Mouse (Mus musculus) C2C12 (cell line): Measurements from ENCODE around the gene Tlr9. TPM values are rescaled to one million over a fixed set of nuclear protein-coding genes. Genes with fewer than 3 reads are reported as not detected.

Source experiments
- H3K27me3 ChIP-seq: one replicate; pipeline ENCODE4 v1.6.1; 2011; ENCODE audit not compliant: control insufficient read depth, insufficient read depth, insufficient read length
- H3K36me3 ChIP-seq: one replicate; pipeline ENCODE4 v1.6.1; 2011; ENCODE audit not compliant: control insufficient read depth, insufficient read depth
- H3K4me3 ChIP-seq: one replicate; pipeline ENCODE4 v1.5.1; 2011; ENCODE audit warnings: mild to moderate bottlenecking, control low read depth; ENCODE audit not compliant: poor library complexity, insufficient read depth, severe bottlenecking
- H3K79me2 ChIP-seq: one replicate; pipeline ENCODE4 v1.6.1; 2011; ENCODE audit not compliant: control insufficient read depth, insufficient read depth
- H3K79me3 ChIP-seq: one replicate; pipeline ENCODE4 v1.6.1; 2011; ENCODE audit warnings: low read depth, control low read depth
- H3ac ChIP-seq: one replicate; pipeline ENCODE3; 2011; ENCODE audit warnings: low read depth; ENCODE audit not compliant: control insufficient read depth, insufficient read length
- CEBPB ChIP-seq: IDR thresholded peaks from one replicate; pipeline ENCODE4 v1.6.1; 2011; ENCODE audit warnings: low read depth, mild to moderate bottlenecking, control low read depth, moderate library complexity
- CTCF ChIP-seq: IDR thresholded peaks from one replicate; pipeline ENCODE4 v1.5.1; 2011; ENCODE audit not compliant: control insufficient read depth, insufficient read depth, insufficient read length
- FOSL1 ChIP-seq: IDR thresholded peaks from one replicate; pipeline ENCODE4 v1.8.0; 2011; ENCODE audit warnings: mild to moderate bottlenecking, low read length; ENCODE audit not compliant: poor library complexity, insufficient read depth, severe bottlenecking
- MAX ChIP-seq: IDR thresholded peaks from one replicate; pipeline ENCODE4 v1.6.1; 2011; ENCODE audit warnings: mild to moderate bottlenecking, control low read depth
- MYOD1 ChIP-seq: IDR thresholded peaks from one replicate; pipeline ENCODE4 v1.6.1; 2011; ENCODE audit warnings: low read depth; ENCODE audit not compliant: control insufficient read depth, insufficient read length
- MYOG ChIP-seq: IDR thresholded peaks from one replicate; pipeline ENCODE4 v1.6.1; 2011; ENCODE audit not compliant: control insufficient read depth, insufficient read length; ENCODE audit errors: extremely low read depth
- USF1 ChIP-seq: IDR thresholded peaks from one replicate; pipeline ENCODE4 v1.6.1; 2011; ENCODE audit warnings: low read depth, mild to moderate bottlenecking, control low read depth, moderate library complexity
- polyA plus RNA-seq: library from polyadenylated mRNA; unstranded; fragments of >200 nt; fragmentation: generic; extraction: Trizol; gene quantifications from one replicate; pipeline ENCODE4 v1.2.1, GENCODE M21; 2012; ENCODE audit warnings: missing spikeins

The Tlr9 gene
- polyA plus RNA-seq, 1 experiment = not detected

- no peaks in the 10 kb centered on the region for H3K27me3 ChIP-seq
- no peaks in the 10 kb centered on the region for H3K79me2 ChIP-seq
- no peak overlapping the region for H3K4me3 ChIP-seq
- peaks cover 7% of the 10 kb centered on the region for H3K36me3 ChIP-seq
- H3ac ChIP-seq = no peak overlapping the region
- no peak for TF ChIP-seq USF1
- no peak for TF ChIP-seq MYOG
- no peak for TF ChIP-seq MAX
- TF ChIP-seq MYOD1 = no peak
- no peak for TF ChIP-seq CTCF
- TF ChIP-seq CEBPB = no peak
- no peak for TF ChIP-seq FOSL1
- no peaks in the 10 kb centered on the region for H3K79me3 ChIP-seq
Observed at GRCm38 (mm10) chr9:106231816-106232215, 9.4 kb downstream of the Tlr9 start.

- no peak for TF ChIP-seq FOSL1
- no peak for TF ChIP-seq MYOD1
- no peak for TF ChIP-seq MYOG
- no peak for TF ChIP-seq USF1
- TF ChIP-seq CTCF = no peak
- TF ChIP-seq CEBPB = no peak
- no peak for TF ChIP-seq MAX
- no peak overlapping the region for H3ac ChIP-seq
- no peaks in the 10 kb centered on the region for H3K79me3 ChIP-seq
- no peaks in the 10 kb centered on the region for H3K79me2 ChIP-seq
- H3K27me3 ChIP-seq = no peaks in the 10 kb centered on the region
- H3K36me3 ChIP-seq = peaks cover 10% of the 10 kb centered on the region
- H3K4me3 ChIP-seq = no peak overlapping the region
Observed at GRCm38 (mm10) chr9:106232956-106233355, 10.6 kb downstream of the Tlr9 start.

- no peak overlapping the region for H3ac ChIP-seq
- no peaks in the 10 kb centered on the region for H3K79me2 ChIP-seq
- no peaks in the 10 kb centered on the region for H3K79me3 ChIP-seq
- H3K36me3 ChIP-seq = peaks cover 19% of the 10 kb centered on the region
- TF ChIP-seq MYOG (no peak), CEBPB (no peak), CTCF (no peak), USF1 (no peak), FOSL1 (no peak), MAX (no peak), MYOD1 (no peak)
- H3K27me3 ChIP-seq = no peaks in the 10 kb centered on the region
- no peak overlapping the region for H3K4me3 ChIP-seq
Observed at GRCm38 (mm10) chr9:106233953-106234352, 11.6 kb downstream of the Tlr9 start.

GRCm38 (mm10) chr9:106235194-106235830, 12.9 kb downstream of the Tlr9 start:
- Histone ChIP-seq H3K79me2 (no peaks in the 10 kb centered on the region), H3K27me3 (no peaks in the 10 kb centered on the region), H3K36me3 (peaks cover 28% of the 10 kb centered on the region), H3ac (no peak overlapping the region), H3K79me3 (no peaks in the 10 kb centered on the region), H3K4me3 (no peak overlapping the region)
- no peak for TF ChIP-seq FOSL1
- TF ChIP-seq CTCF = no peak
- TF ChIP-seq CEBPB = no peak
- TF ChIP-seq USF1 = no peak
- no peak for TF ChIP-seq MYOG
- TF ChIP-seq MAX = no peak
- no peak for TF ChIP-seq MYOD1

GRCm38 (mm10) chr9:106236156-106236817, 13.9 kb downstream of the Tlr9 start:
- Histone ChIP-seq H3K4me3 (no peak overlapping the region), H3K79me2 (no peaks in the 10 kb centered on the region), H3K36me3 (peaks cover 37% of the 10 kb centered on the region), H3K27me3 (no peaks in the 10 kb centered on the region), H3K79me3 (no peaks in the 10 kb centered on the region), H3ac (no peak overlapping the region)
- TF ChIP-seq FOSL1 (no peak), USF1 (no peak), MYOD1 (no peak), MAX (no peak), MYOG (no peak), CEBPB (no peak), CTCF (no peak)

GRCm38 (mm10) chr9:106236818-106237211, 14.4 kb downstream of the Tlr9 start:
- H3ac ChIP-seq = no peak overlapping the region
- H3K79me2 ChIP-seq = no peaks in the 10 kb centered on the region
- TF ChIP-seq CEBPB = no peak
- TF ChIP-seq MYOG = no peak
- no peak for TF ChIP-seq FOSL1
- TF ChIP-seq CTCF = no peak
- TF ChIP-seq MYOD1 = no peak
- TF ChIP-seq MAX = no peak
- H3K27me3 ChIP-seq = no peaks in the 10 kb centered on the region
- H3K4me3 ChIP-seq = no peak overlapping the region
- peaks cover 41% of the 10 kb centered on the region for H3K36me3 ChIP-seq
- H3K79me3 ChIP-seq = no peaks in the 10 kb centered on the region
